In the genomic region with DNA sequence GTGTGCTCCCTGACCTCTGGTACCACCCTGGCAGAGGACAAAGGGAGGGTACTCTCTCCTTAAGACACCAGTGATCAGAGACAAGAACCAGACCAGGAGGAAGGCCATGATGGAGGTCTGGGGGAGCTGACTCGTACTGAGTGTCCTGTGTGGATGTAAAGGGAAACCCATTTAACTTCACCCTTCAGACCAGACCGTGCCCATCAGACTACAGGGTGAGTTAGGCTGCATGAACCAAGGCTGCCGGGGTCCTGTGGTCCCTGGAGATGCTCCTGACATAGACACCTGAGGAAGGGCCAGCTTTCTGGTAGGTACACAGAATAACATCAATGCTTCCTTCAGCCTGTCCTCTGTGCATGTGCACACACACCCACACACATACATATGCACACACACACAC, we compare ENCODE assay signal across 11 mouse cellular contexts.
DNase-seq lines count a peak whose midpoint lies in the region; ATAC-seq and TF ChIP-seq lines count a peak whose summit lies in the region.
"Had no signal": no experiment of that assay in that cellular context is flagged by ENCODE, and none has a peak within 500 bp of the region (broad histone marks: within the 10 kb centered on the region; RNA-seq: fewer than 3 reads in every experiment).

No protein-coding gene starts in this region.

- peak overlapping the region; percentile 79 for H3K4me2 ChIP-seq in heart, embryonic 13.5 days
- H3K4me2 ChIP-seq in liver, postnatal 0 days (ENCODE audit: low read depth, low read length), result peak overlapping the region; percentile 52

- no peak for TF ChIP-seq EP300 in liver, postnatal 0 days (IDR thresholded peaks at IDR 0.05; ENCODE audit: low read depth)

- no peak overlapping the region for H3K4me3 ChIP-seq in heart, embryonic 13.5 days
- H3K4me3 ChIP-seq in bone marrow, adult 2 months (replicated peaks; ENCODE audit: control insufficient read depth, low read depth, low read length), result no peak overlapping the region
- no peak overlapping the region for H3K4me3 ChIP-seq in liver, postnatal 0 days (ENCODE audit: low read depth, low read length)
- H3K4me3 ChIP-seq: limb, embryonic 13.5 days had no signal

- no peak for TF ChIP-seq POLR2A in bone marrow, adult 2 months (IDR thresholded peaks at IDR 0.05; ENCODE audit: borderline replicate concordance, control insufficient read depth, low read depth, low read length)

- no peaks in the 10 kb centered on the region for H3K9me3 ChIP-seq in heart, embryonic 13.5 days
- H3K9me3 ChIP-seq in liver, postnatal 0 days (ENCODE audit: low read length), result no peaks in the 10 kb centered on the region
- H3K9me3 ChIP-seq: limb, embryonic 13.5 days had no signal

- no peaks in the 10 kb centered on the region for H3K27me3 ChIP-seq in heart, embryonic 13.5 days (replicated peaks)
- peaks cover 9% of the 10 kb centered on the region; the same call in 1 of the 2 replicates for H3K27me3 ChIP-seq in liver, postnatal 0 days (ENCODE audit: insufficient read depth, low read length)

- DNase-seq in heart, adult 8-10 months (ENCODE audit: low spot score), result no peak
- no peak for DNase-seq in liver, postnatal 0 days
- no peak for DNase-seq in natural killer cell, adult 2 months (ENCODE audit: low spot score in 2 of 2)
- no peak for DNase-seq in cerebellum, postnatal 36 days
- no peak for DNase-seq in kidney, adult 18-20 months
- DNase-seq: cerebellum, adult 11-12 months had no signal

- WGBS in heart, embryonic 13.5 days, result 62% methylated on average over 3 of the region's 3 CpGs
- 38% methylated on average over 3 of the region's 3 CpGs for WGBS in bone marrow, adult 2 months
- WGBS in liver, postnatal 0 days (ENCODE audit: insufficient replicate concordance), result 49% methylated on average over 3 of the region's 3 CpGs

- no peaks in the 10 kb centered on the region for H3K36me3 ChIP-seq in heart, embryonic 13.5 days
- H3K36me3 ChIP-seq in liver, postnatal 0 days (replicated peaks; ENCODE audit: insufficient read depth, low read length), result no peaks in the 10 kb centered on the region
- H3K36me3 ChIP-seq: limb, embryonic 13.5 days had no signal

- TF ChIP-seq CTCF in bone marrow, adult 2 months (IDR thresholded peaks at IDR 0.05; ENCODE audit: control insufficient read depth, insufficient read depth, low read length), result no peak
- no peak for TF ChIP-seq CTCF in liver, postnatal 0 days (IDR thresholded peaks at IDR 0.05; ENCODE audit: low read depth)

- peak overlapping the region; percentile 75 for H3K27ac ChIP-seq in heart, embryonic 13.5 days (replicated peaks)
- peak overlapping the region; percentile 25; the same call in 1 of the 2 replicates for H3K27ac ChIP-seq in bone marrow, adult 2 months (ENCODE audit: control insufficient read depth, insufficient read depth, low read depth, low read length, poor library complexity)
- peak overlapping the region; percentile 66 for H3K27ac ChIP-seq in liver, postnatal 0 days (ENCODE audit: low read depth)
- H3K27ac ChIP-seq: kidney, postnatal 0 days; limb, embryonic 13.5 days had no signal

- ATAC-seq in heart, embryonic 13.5 days (ENCODE audit: extremely low read depth, insufficient number of reproducible peaks, low FRiP score, low TSS enrichment), result 0 out of 2 replicates have a peak, but pooled peaks have one; percentile 3
- ATAC-seq in erythroblast, adult 5-6 weeks (replicated peaks; ENCODE audit: low FRiP score, poor library complexity, severe bottlenecking), result peak; percentile 27
- ATAC-seq in liver, postnatal 0 days, result peak; percentile 11; the same call in 1 of the 2 replicates

- peak overlapping the region; percentile 85; the same call in 1 of the 2 replicates for H3K9ac ChIP-seq in heart, embryonic 13.5 days
- H3K9ac ChIP-seq in liver, postnatal 0 days (replicated peaks), result no peak overlapping the region; the same call in 1 of the 2 replicates
- H3K9ac ChIP-seq: limb, embryonic 13.5 days had no signal

- peaks cover 78% of the 10 kb centered on the region for H3K4me1 ChIP-seq in heart, embryonic 13.5 days
- H3K4me1 ChIP-seq in bone marrow, adult 2 months (ENCODE audit: control insufficient read depth, insufficient read depth, low read length), result peaks cover 5% of the 10 kb centered on the region
- peaks cover 52% of the 10 kb centered on the region for H3K4me1 ChIP-seq in liver, postnatal 0 days (ENCODE audit: insufficient read depth)

Comparison
In these comparisons a context has a peak if more than half of its experiments do, and no peak if none do; other contexts are left out.
1. H3K27ac ChIP-seq: peak in every context shown above with its lines; median percentile 75 in heart, embryonic 13.5 days; 66 in liver, postnatal 0 days; 25 in bone marrow, adult 2 months.